Mouse (Mus musculus) adrenal gland, adult (tissue): Measurements from ENCODE around the gene Frem2.
A peak's percentile ranks its signal among the peaks of the same experiment; 100 is the strongest.

Experiments
- DNase-seq, 2 experiments: peaks; one replicate each; pipeline ENCODE4 v3.0.0; 2022 to 2023; ENCODE audit warnings: low spot score in 1 of 2; ENCODE audit not compliant: inconsistent age in 2 of 2

Frem2 gene

GRCm38 (mm10) chr3:53472061-53472460, 185.1 kb downstream of the Frem2 start:
- no peak for DNase-seq

GRCm38 (mm10) chr3:53469650-53470049, 187.5 kb downstream of the Frem2 start:
- DNase-seq: no peak

GRCm38 (mm10) chr3:53467356-53467755, 189.8 kb downstream of the Frem2 start:
- DNase-seq: peak; percentile 43 to 77

GRCm38 (mm10) chr3:53466481-53466880, 190.7 kb downstream of the Frem2 start:
- no peak for DNase-seq

GRCm38 (mm10) chr3:53465330-53465729, 191.8 kb downstream of the Frem2 start:
- peak in 1 of 2 experiments; percentile 56 for DNase-seq

- DNase-seq: peak in 1 of 2 experiments; percentile 69
Measured at GRCm38 (mm10) chr3:53464146-53464698, 192.9 kb downstream of the Frem2 start.
